9 mouse cellular contexts compared by ENCODE assay signal in genomic region chr11:79192176-79192575, GRCm38 (mm10). TPM values are rescaled to one million over a fixed set of nuclear protein-coding genes. Genes with fewer than 3 reads are reported as not detected.
DNase-seq lines count a peak whose midpoint lies in the region; ATAC-seq and TF ChIP-seq lines count a peak whose summit lies in the region.
"Had no signal": no experiment of that assay in that cellular context is flagged by ENCODE, and none has a peak within 500 bp of the region (broad histone marks: within the 10 kb centered on the region; RNA-seq: fewer than 3 reads in every experiment).

No protein-coding gene starts in this region.

- H3K27me3 ChIP-seq in cerebellum, adult 2 months (ENCODE audit: control insufficient read depth, insufficient read depth, low read length) = no peaks in the 10 kb centered on the region
- H3K27me3 ChIP-seq in midbrain, embryonic 11.5 days (ENCODE audit: control insufficient read depth, insufficient read depth, low read length) = no peaks in the 10 kb centered on the region
- no peaks in the 10 kb centered on the region for H3K27me3 ChIP-seq in midbrain, embryonic 10.5 days (ENCODE audit: low read depth, poor library complexity, severe bottlenecking)
- 0 out of 2 replicates have a peak, but pooled peaks cover 3% of the 10 kb centered on the region for H3K27me3 ChIP-seq in liver, embryonic 13.5 days

- no peaks in the 10 kb centered on the region for H3K9me3 ChIP-seq in midbrain, embryonic 11.5 days (ENCODE audit: control insufficient read depth, low read length)
- no peaks in the 10 kb centered on the region for H3K9me3 ChIP-seq in midbrain, embryonic 10.5 days (replicated peaks)
- no peaks in the 10 kb centered on the region for H3K9me3 ChIP-seq in liver, embryonic 13.5 days (replicated peaks)

- no peak for ATAC-seq in midbrain, embryonic 11.5 days (ENCODE audit: low FRiP score)
- no peak for ATAC-seq in liver, embryonic 13.5 days (ENCODE audit: low read depth)

- no peak overlapping the region for H3K27ac ChIP-seq in cerebellum, adult 2 months (ENCODE audit: insufficient read depth, low read length)
- no peak overlapping the region for H3K27ac ChIP-seq in midbrain, embryonic 11.5 days (ENCODE audit: low read depth, low read length)
- no peak overlapping the region for H3K27ac ChIP-seq in midbrain, embryonic 10.5 days (replicated peaks)
- no peak overlapping the region for H3K27ac ChIP-seq in liver, embryonic 13.5 days

- DNase-seq in cerebellum, adult 2 months = no peak
- DNase-seq in cerebellum, adult 8-10 months = no peak
- DNase-seq in midbrain, embryonic 11.5 days (ENCODE audit: low spot score, missing footprints) = peak; percentile 86
- no peak for DNase-seq in midbrain, embryonic 10.5 days (ENCODE audit: low spot score)
- DNase-seq in liver, embryonic 13.5 days = peak; percentile 23
- DNase-seq in thymus, postnatal 0 days (ENCODE audit: low spot score) = peak; percentile 55
- no peak for DNase-seq in embryo, embryonic 9.5 days (ENCODE audit: extremely low spot score)
- DNase-seq in layer of hippocampus, adult 8-10 months (ENCODE audit: low spot score in 2 of 2) = no peak

- TF ChIP-seq POLR2A in cerebellum, adult 2 months (IDR thresholded peaks at IDR 0.05; ENCODE audit: borderline replicate concordance, insufficient read depth, low read length) = no peak

- no peak overlapping the region for H3K9ac ChIP-seq in midbrain, embryonic 11.5 days (ENCODE audit: low read length)
- no peak overlapping the region for H3K9ac ChIP-seq in liver, embryonic 13.5 days

- WGBS in cerebellum, adult 2 months = 44% methylated on average over 1 of the region's 1 CpGs
- 88% methylated on average over 1 of the region's 1 CpGs for WGBS in midbrain, embryonic 11.5 days
- WGBS in midbrain, embryonic 10.5 days = 94% methylated on average over 1 of the region's 1 CpGs
- WGBS in liver, embryonic 13.5 days (ENCODE audit: insufficient replicate concordance) = 74% methylated on average over 1 of the region's 1 CpGs

- H3K36me3 ChIP-seq in midbrain, embryonic 11.5 days (ENCODE audit: control insufficient read depth, insufficient read depth, low read length) = no peaks in the 10 kb centered on the region
- H3K36me3 ChIP-seq in midbrain, embryonic 10.5 days = no peaks in the 10 kb centered on the region
- no peaks in the 10 kb centered on the region for H3K36me3 ChIP-seq in liver, embryonic 13.5 days

- H3K4me1 ChIP-seq in cerebellum, adult 2 months (ENCODE audit: control insufficient read depth, insufficient read depth, low read length) = no peaks in the 10 kb centered on the region; the same call in 1 of the 2 replicates
- peaks cover 4% of the 10 kb centered on the region; the same call in 1 of the 2 replicates for H3K4me1 ChIP-seq in midbrain, embryonic 11.5 days (ENCODE audit: control insufficient read depth, insufficient read depth, low read length)
- peaks cover 11% of the 10 kb centered on the region for H3K4me1 ChIP-seq in midbrain, embryonic 10.5 days
- H3K4me1 ChIP-seq in liver, embryonic 13.5 days (replicated peaks) = peaks cover 3% of the 10 kb centered on the region; the same call in 1 of the 2 replicates

- no peak overlapping the region for H3K4me2 ChIP-seq in midbrain, embryonic 11.5 days
- no peak overlapping the region for H3K4me2 ChIP-seq in liver, embryonic 13.5 days

- TF ChIP-seq CTCF in cerebellum, adult 2 months (IDR thresholded peaks at IDR 0.05; ENCODE audit: borderline replicate concordance, insufficient read depth, low read depth, low read length) = peak; percentile 13; the same call in 1 of the 2 replicates

- no peak overlapping the region for H3K4me3 ChIP-seq in cerebellum, adult 2 months (replicated peaks; ENCODE audit: insufficient read depth, low read depth, low read length)
- no peak overlapping the region for H3K4me3 ChIP-seq in midbrain, embryonic 11.5 days (ENCODE audit: low read depth, low read length)
- no peak overlapping the region for H3K4me3 ChIP-seq in midbrain, embryonic 10.5 days
- H3K4me3 ChIP-seq in liver, embryonic 13.5 days (replicated peaks) = no peak overlapping the region
- H3K4me3 ChIP-seq: erythroblast, embryonic 14.5 days had no signal

RNA-seq across cellular contexts. Expression of gene Ksr1, which starts 46.0 kb away (rescaled TPM):
- 22.4 and 23.2 TPM in 2 replicates for polyA plus RNA-seq in cerebellum, adult 2 months (2012; rRNA removed)
- polyA plus RNA-seq in midbrain, embryonic 11.5 days (2014; fragmentation: Nextera tagmentation; extraction: Ambion mirVana) = 2.4 and 3.3 TPM in 2 replicates
- polyA plus RNA-seq in midbrain, embryonic 10.5 days (2016; fragmentation: Nextera tagmentation; extraction: Ambion mirVana) = 1.7 and 2.5 TPM in 2 replicates
- polyA plus RNA-seq in liver, embryonic 13.5 days (2015; fragmentation: Nextera tagmentation; extraction: Ambion mirVana) = 1.8 and 2.3 TPM in 2 replicates
- 2.7 and 2.8 TPM in 2 replicates for polyA plus RNA-seq in thymus, postnatal 0 days (2015; fragmentation: Nextera tagmentation; extraction: Ambion mirVana)
- 100 to 1,000 TPM; 138 to 198 (median 174) TPM for total RNA-seq in layer of hippocampus, adult 8-10 months (2022)

Comparison
In these comparisons a context has a peak if more than half of its experiments do, and no peak if none do; other contexts are left out.
1. DNase-seq: peak in midbrain, embryonic 11.5 days (single experiment), liver, embryonic 13.5 days (single experiment) and thymus, postnatal 0 days (single experiment); none in cerebellum, adult 2 months (0 of 2), cerebellum, adult 8-10 months (single experiment), midbrain, embryonic 10.5 days (single experiment), embryo, embryonic 9.5 days (single experiment) and layer of hippocampus, adult 8-10 months (0 of 2).